Mouse (Mus musculus) MEL (cell line): ENCODE results near the gene 1110008L16Rik.

Experiments used
- E2F4 ChIP-seq: IDR thresholded peaks from 2 replicates; pipeline ENCODE4 v1.6.1; 2011; ENCODE audit warnings: low read depth, low read length, improper control_type of control experiment, borderline replicate concordance
- ELF1 ChIP-seq: IDR thresholded peaks from 2 replicates; pipeline ENCODE4 v1.6.1; 2014; ENCODE audit warnings: low read depth, mild to moderate bottlenecking, inconsistent platforms, low read length, improper control_type of control experiment, moderate library complexity
- ETS1 ChIP-seq: IDR thresholded peaks from 2 replicates; pipeline ENCODE4 v1.6.1; 2012; ENCODE audit warnings: low read depth, mild to moderate bottlenecking, inconsistent platforms, low read length, improper control_type of control experiment, moderate library complexity
- GATA1 ChIP-seq: IDR thresholded peaks from 2 replicates; pipeline ENCODE4 v1.6.1; 2011; ENCODE audit warnings: low read depth, low read length, improper control_type of control experiment
- KAT2A ChIP-seq: conservative IDR thresholded peaks from 2 replicates; pipeline ENCODE4 v1.6.1; 2012; ENCODE audit warnings: low read depth, low read length, improper control_type of control experiment, inconsistent platforms
- POLR2AphosphoS5 ChIP-seq: IDR thresholded peaks from 2 replicates; pipeline ENCODE4 v1.6.1; 2012; ENCODE audit warnings: low read depth, borderline replicate concordance, mild to moderate bottlenecking, inconsistent platforms, low read length, moderate library complexity, mixed read lengths
- USF1 ChIP-seq: IDR thresholded peaks from 2 replicates; pipeline ENCODE4 v1.6.1; 2014; ENCODE audit warnings: low read depth, mild to moderate bottlenecking, inconsistent platforms, low read length, improper control_type of control experiment, moderate library complexity
- ZKSCAN1 ChIP-seq: IDR thresholded peaks from 2 replicates; pipeline ENCODE4 v1.6.1; 2012; ENCODE audit warnings: low read depth, mild to moderate bottlenecking, inconsistent platforms, low read length, improper control_type of control experiment, moderate library complexity

- TF ChIP-seq POLR2AphosphoS5, result no peak
- no peak for TF ChIP-seq ETS1
- no peak for TF ChIP-seq ZKSCAN1
- no peak for TF ChIP-seq GATA1
- no peak for TF ChIP-seq E2F4
- TF ChIP-seq KAT2A, result no peak
- TF ChIP-seq ELF1, result no peak
- TF ChIP-seq USF1, result no peak
Measured at GRCm38 (mm10) chr12:55426300-55426699, 126.9 kb downstream of the 1110008L16Rik start.
